Mouse (Mus musculus) erythroid progenitor cell, adult 5-6 weeks (primary cell): ENCODE data around the gene Cnbp. TPM values are rescaled to one million over a fixed set of nuclear protein-coding genes. Genes with fewer than 3 reads are reported as not detected.

Experiments
- ATAC-seq: replicated peaks from 2 replicates; pipeline ENCODE4 v1.8.0; 2016; ENCODE audit warnings: moderate number of reproducible peaks, mild to moderate bottlenecking, moderate TSS enrichment, inconsistent platforms; ENCODE audit not compliant: poor library complexity, low FRiP score, severe bottlenecking
- total RNA-seq, 2 experiments: library from RNA; stranded (forward) in 1 of 2; stranded (reverse) in 1 of 2; fragments of 150-400 nt in 1 of 2; fragments of 186-747, 209-891 nt in 1 of 2; gene quantifications; 2 replicates each; pipeline versions ENCODE4 v1.2.3 to v1.2.4; 2015 to 2017; ENCODE audit warnings: low replicate concordance in 2 of 2

Gene Cnbp
- 296 and 321 TPM in 2 replicates for total RNA-seq (2015; ENCODE audit: low replicate concordance)
- total RNA-seq (2017; ENCODE audit: low replicate concordance), result 347 and 417 TPM in 2 replicates

- ATAC-seq, result peak; percentile 94
Measured at GRCm38 (mm10) chr6:87850900-87851614, at the start of gene Cnbp. TSS of gene Cnbp (minus strand) at chr6:87851106.

- no peak for ATAC-seq
Measured at GRCm38 (mm10) chr6:87898028-87898427, 47.1 kb upstream of the Cnbp start.

- no peak for ATAC-seq
Measured at GRCm38 (mm10) chr6:87893931-87894330, 43.0 kb upstream of the Cnbp start.

GRCm38 (mm10) chr6:87887594-87888233, 36.8 kb upstream of the Cnbp start, which contains the start of gene Copg1:
TSS of gene Copg1 (plus strand) at chr6:87887814.
- peak; percentile 97 for ATAC-seq

GRCm38 (mm10) chr6:87886721-87887120, 35.8 kb upstream of the Cnbp start:
- ATAC-seq, result no peak

- ATAC-seq, result no peak
Measured at GRCm38 (mm10) chr6:87882816-87883215, 31.9 kb upstream of the Cnbp start.

GRCm38 (mm10) chr6:87882221-87882620, 31.3 kb upstream of the Cnbp start:
- no peak for ATAC-seq

GRCm38 (mm10) chr6:87879628-87880027, 28.7 kb upstream of the Cnbp start:
- no peak for ATAC-seq

- ATAC-seq, result no peak
Measured at GRCm38 (mm10) chr6:87879010-87879409, 28.1 kb upstream of the Cnbp start.

- no peak for ATAC-seq
Measured at GRCm38 (mm10) chr6:87876068-87876643, 25.2 kb upstream of the Cnbp start.

GRCm38 (mm10) chr6:87875562-87875961, 24.7 kb upstream of the Cnbp start:
- ATAC-seq, result no peak

- no peak for ATAC-seq
Measured at GRCm38 (mm10) chr6:87875083-87875482, 24.2 kb upstream of the Cnbp start.

GRCm38 (mm10) chr6:87873963-87874362, 23.1 kb upstream of the Cnbp start:
- no peak for ATAC-seq

- ATAC-seq, result no peak
Measured at GRCm38 (mm10) chr6:87873104-87873503, 22.2 kb upstream of the Cnbp start.

- ATAC-seq, result no peak
Measured at GRCm38 (mm10) chr6:87871240-87871639, 20.3 kb upstream of the Cnbp start.

- ATAC-seq, result no peak
Measured at GRCm38 (mm10) chr6:87870440-87870839, 19.5 kb upstream of the Cnbp start.

GRCm38 (mm10) chr6:87868871-87869506, 18.1 kb upstream of the Cnbp start:
- no peak for ATAC-seq

- ATAC-seq, result no peak
Measured at GRCm38 (mm10) chr6:87867256-87867655, 16.4 kb upstream of the Cnbp start.

- no peak for ATAC-seq
Measured at GRCm38 (mm10) chr6:87866211-87866610, 15.3 kb upstream of the Cnbp start.

- ATAC-seq, result no peak
Measured at GRCm38 (mm10) chr6:87857071-87857470, 6.2 kb upstream of the Cnbp start.
